Mouse (Mus musculus): ENCODE results near the gene Cntfr.
"Not testable (repeated sequence)": the region's sequence is repeated elsewhere in the genome, so short reads cannot be mapped to it uniquely, and the experiment has no call there.

The Cntfr gene

DNA sequence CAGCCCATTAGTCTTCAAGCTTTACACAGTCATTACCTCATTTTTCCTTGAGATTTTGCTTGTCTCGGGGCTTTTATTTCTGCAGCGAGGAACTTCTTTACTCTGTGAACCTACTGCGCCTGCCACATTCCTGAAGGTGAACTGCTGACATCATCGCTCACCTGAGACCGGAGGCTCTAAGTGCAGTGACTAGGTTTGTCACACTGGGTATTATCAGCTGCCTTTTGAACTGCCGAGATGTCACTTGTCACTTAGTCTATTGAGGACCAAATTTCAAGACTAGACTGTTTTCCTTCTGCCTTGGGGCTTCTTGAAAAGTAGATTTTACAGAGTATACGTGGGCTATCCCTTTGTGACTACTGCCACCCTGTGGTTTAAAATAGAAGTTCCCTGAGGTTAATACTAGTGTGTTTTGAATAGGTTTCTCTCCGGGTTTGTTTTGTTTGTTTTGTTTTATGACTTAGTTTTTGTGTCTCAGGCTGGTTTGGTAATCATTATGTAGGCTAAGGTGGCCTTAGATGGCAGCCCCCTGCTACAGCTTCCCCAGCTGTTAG lies 11.4 kb upstream of the Cntfr start:
- DNase-seq: peak in 1 of 2 experiments; percentile 42

DNA sequence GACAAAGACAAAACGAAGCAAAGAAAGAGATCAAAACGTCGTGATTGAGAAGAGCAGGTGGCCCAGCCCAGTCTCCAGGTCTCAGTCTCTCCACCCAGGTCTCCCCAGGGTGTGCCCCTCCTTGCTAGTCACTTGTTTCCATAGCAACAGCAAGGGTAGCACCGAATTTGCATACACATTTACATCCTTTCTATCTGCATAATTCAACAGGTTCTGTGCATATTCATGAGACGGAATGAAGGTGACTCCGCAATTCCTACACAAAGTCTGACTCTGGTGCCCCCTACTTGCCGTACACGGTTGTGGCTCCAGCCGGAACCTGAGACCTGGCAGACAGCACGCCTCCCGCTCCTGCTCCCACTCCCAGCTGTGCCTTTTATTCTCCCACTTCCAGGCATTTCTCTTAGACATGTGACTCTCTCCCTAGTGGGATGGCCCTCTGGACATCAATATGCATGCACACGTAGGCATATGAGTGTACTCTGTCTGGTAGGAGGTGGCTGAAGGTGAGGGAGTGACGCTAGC lies 10.2 kb upstream of the Cntfr start:
- peak; percentile 66 to 69 for DNase-seq

DNA sequence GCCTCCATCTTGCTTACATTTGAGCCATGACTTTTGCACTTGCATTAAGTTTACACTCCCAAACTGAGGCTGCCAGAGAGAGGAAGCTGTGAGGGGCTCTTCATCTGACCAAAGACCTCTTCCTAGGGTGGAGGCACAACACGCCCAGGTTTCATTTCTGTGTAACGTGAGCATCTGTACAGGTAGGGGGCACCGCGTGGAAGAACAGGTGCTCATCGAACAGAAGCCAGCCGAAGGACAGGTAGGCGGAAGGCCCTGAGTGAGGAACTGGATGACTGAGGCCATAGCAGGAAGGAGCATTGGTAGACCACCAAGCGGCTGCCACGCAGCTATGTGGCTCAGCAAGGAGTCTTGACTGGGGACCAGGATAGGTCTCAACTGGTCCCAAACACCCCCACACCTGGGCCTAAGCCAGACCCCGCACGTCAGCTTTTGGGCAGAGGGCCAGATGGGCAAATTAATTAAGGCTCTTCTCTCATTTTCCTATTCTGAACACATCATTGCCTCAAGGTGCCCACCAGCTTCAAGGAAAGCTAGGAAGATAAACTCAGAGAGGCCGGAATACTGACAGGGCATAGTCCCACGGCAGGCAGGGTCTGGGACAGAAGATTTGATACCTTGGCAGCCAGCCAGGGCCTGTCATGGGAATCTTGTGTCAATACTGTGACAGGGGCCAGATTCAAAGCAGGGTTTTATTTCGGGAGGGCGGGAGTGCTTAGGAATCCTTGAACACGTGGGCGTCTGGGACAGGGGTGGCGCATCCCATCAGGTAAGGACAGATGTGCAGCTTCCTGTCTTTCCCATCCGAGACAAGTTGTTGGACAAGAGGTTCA lies 9.2 kb upstream of the Cntfr start:
- DNase-seq: no peak

DNA sequence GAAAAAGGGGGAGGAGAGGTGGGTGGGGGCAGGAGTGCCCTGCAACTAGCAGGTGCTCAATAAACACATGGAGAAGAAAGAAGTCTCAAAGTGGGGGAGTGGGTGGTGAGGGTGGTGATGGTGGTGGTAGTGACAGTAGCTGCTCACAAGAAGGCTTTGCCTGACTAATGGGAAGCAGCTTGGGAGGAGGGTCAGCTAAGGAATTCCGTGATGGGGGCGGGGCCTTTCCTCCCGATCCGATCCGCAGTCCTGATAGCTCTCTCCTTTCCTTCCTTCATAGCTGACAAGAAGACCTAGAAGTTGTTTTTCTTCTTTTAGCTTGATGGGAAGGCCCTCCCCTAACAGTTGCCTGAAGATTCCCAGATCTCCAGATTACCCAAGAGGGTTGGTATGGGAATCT lies 7.8 kb upstream of the Cntfr start:
- no peak for DNase-seq

DNA sequence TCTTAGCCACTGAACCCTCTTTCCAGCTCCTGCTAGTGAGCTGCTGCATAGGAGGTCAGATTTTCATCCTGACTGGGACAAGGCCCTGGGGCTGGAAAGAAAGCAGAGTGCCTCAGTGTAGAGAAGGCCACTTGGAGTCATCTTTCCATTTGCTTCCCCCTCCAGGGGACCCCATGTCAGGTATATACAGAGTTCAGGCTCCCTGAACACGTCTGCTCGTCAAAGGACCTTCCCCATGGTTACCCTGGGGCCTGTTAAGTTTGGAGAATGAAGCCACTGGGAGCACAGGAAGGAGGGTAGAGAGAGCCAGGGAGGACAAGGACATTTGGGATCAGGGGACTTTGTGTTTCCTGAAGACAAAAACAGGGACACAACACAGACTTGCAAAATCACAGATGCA lies 5.3 kb upstream of the Cntfr start:
- not testable (repeated sequence) for DNase-seq

DNA sequence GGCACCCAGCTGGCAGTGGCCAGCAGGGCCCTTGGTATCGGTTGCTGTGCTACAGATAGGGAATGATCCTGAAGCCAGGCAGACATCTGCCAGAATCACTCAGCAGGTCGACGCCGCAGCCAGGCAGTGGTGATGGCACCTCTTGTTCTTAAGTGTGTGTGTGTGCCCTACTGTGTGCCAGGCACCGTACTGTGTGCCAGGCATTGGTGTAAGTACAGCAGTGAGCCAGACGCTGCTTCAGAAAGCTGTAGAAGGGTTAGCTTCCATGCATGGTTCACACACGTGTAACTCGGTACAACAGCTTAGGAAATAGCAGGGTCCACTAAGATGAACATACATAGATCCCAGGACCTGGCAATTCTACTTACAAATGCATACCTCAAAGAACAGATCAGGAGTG lies 3.3 kb upstream of the Cntfr start:
- not testable (repeated sequence) for DNase-seq

DNA sequence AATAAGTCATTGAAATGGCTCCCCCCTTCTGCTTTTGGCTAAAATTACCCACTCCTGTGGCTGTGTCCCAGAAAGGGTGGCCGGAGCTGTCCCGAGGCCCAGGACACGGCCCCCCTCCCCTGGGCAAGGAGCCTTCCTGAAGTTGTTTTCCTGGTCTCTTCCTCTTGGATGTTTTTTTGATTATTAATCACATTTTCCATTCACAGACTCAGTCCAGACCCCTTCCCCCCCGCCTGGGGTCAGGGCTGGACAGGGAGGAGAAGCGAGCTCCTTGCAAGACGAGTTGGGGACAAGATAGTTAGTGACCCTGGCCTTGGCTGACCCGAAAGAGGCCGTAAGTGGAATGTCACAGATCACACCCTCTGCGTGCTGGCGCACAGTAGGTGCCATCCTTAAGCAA lies 2.9 kb upstream of the Cntfr start, which contains the start of gene Il11ra1:
Gene Il11ra1, plus strand, starts transcription at position 207 of the 400 bp plus-strand sequence.
- DNase-seq: not testable (repeated sequence)

DNA sequence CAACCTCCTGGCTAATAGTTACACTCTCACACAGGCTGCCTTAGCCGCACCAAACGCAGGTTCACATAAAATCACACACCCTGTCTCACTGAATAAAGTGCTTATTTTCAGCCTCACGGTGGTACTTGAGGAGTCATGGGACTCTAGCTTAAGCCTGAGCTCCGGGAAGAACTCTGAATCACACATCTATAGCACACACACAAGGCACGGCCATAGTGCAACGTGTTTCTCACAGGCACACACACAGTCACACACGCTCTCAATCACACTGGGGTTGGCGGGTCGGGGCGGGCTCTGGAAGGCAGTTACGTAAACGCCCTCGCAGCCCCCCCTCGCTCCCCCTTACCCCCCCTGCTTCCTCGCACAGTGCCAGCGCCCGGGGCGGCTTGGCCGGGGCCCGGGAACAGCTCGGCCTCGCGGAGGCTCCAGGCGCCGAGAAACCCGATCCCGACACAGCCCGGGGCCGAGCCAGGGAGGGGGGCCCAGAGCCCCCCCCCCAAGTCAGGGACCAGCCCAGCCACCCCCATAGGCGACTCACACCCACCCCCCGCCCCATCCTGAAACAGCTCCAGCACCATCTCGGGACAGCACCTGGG lies 1.6 kb upstream of the Cntfr start:
- peak in 1 of 2 experiments; percentile 62 for DNase-seq

DNA sequence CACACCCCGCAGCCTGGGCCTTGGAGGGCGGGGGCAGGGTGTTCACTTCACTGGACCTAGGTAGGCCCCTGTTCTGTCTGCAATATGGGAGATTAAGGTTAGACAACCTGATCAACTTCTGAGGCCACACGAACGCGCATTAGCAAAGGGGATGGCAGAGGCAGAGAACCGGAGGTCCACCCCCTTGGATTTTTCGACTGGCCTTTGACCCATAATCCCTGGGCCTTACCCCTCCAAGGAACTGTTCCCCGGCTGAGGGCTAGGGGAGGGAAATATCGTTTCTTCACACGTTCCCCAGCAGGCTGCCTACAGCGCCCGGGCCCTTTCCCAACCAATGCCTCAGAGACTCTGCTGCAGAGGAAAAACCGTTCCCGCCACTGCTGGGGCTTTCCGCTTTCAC lies 437 bp downstream of the Cntfr start:
- DNase-seq: not testable (repeated sequence)

DNA sequence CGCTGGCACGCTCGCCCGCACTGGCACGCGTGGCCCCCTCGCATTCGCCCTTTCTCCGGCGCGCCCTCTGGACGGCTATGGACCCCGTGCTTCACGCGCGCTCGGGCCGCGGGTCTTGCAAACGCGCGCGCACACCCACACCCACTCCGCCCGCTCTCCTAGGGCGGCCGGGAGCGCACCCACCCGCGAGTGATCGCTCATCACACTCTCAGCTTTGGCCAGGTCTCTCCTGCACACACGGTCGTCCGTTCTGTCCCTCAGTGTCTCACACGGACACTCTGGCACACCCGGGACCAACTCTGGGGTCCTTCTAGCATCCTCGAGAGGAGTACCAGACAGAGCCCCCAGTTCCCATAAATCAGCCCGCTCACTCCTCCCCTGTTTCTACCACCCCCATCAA lies 1.1 kb downstream of the Cntfr start:
- DNase-seq: not testable (repeated sequence)

DNA sequence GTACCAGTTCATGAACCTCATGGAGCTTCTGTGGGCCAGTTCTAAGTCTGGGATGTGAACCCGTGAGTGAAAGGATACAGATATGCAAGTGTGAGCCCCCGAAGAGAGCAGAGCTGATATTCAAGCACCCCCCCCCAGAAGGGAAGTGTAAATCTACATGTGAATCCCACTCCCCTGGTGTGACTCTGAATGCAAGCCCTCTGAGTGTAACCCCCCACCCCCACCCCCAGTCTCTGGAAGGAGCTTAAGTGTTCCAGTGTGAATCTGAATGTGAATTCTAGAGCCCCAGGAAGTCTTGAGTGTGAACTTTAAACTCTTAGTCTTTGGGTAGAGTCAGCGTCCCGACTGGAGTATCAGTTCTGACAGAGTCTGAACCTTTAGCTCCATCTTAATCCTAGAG lies 3.4 kb downstream of the Cntfr start:
- DNase-seq: not testable (repeated sequence)

DNA sequence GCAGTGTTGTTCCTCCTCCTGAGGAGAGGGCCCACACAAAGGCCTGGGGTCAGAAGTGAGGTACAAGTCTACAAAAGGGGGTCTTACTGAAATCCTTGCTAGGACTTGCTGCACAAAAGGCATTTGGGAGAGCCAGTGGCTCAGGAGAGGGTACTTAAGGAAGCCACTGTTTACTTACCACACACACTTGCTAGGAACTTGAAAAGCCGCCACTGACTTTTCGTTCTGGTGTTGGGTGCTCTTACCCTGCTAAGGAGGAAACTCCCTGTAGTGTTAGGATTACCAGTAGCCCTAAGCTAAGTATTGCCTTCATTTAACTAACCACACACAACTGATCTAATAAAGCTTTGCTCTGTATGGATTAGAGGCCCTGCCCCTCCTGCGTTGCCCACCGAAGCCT lies 6.9 kb downstream of the Cntfr start:
- DNase-seq: not testable (repeated sequence)

DNA sequence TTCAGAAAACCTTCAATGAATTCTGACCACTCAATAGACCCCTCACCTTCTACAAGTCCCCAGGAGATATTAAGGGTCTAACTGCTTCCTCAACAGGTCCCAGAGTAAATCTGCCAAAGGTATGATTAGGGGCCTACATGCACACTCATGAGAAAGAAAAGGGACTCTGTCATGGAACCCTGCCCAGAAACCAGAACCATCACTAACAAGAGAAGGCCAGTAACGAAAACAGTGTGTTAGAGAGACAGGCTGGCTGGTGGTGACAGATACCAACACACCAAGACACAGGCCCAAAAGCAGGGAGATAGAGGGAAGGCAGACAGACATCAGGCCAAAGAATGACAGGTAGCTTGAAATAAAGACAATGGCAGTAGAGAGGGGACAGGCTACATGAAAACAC lies 8.3 kb downstream of the Cntfr start:
- not testable (repeated sequence) for DNase-seq

DNA sequence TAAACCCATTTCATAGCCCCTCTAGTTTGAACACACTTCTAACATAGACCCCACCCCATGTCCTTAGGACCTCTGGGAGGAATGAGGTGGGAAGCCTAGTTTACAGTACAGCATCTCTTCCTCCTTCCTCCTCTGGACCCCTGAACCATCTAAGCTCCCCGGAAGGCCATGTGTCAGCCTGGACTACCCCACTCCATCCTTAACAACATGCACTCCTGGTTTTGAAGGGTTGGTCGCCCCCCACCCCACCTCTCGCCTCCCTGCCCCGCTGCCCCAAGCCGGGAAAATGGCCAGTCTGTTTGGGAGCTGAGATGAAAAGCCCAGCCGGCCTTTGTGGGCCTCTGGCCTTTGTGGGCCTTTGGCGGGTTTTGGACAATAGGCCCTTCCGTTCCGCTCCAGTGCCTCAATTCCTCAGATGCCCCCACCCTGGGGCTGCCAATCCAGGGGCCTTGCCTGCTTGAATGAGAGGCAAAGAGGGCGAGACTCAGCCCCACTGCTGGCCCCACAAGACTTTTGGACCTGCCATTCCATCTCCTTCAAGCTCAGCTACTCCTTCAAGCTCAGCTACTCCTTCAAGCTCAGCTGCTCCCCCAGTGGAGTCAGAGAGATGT lies 10.9 kb downstream of the Cntfr start:
- not testable (repeated sequence) for DNase-seq

DNA sequence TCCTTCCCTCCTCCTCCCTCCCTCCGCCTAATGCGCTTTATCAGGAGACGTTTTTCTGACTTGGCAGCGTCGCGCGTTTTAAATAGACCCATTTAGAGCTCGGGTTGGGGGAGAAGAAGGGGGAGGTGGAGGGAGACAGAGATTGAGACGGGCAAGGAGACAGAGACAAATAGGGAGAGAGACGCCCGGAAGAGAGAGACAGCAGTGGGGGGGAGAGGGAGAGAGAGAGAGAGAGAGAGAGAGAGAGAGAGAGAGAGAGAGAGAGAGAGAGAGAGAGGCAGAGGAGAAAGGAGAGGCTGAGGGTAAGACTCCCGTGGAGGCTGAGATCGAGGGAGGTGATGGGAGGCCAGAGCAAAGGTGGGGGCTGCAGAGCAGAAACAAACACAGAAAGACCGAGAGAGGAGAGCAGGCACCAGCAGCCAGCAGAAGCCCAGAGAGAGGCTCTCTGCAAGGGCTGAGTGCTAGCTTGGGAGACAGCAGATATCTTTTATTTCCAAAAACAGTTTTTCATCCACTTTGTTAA lies 11.9 kb downstream of the Cntfr start:
- not testable (repeated sequence) for DNase-seq

DNA sequence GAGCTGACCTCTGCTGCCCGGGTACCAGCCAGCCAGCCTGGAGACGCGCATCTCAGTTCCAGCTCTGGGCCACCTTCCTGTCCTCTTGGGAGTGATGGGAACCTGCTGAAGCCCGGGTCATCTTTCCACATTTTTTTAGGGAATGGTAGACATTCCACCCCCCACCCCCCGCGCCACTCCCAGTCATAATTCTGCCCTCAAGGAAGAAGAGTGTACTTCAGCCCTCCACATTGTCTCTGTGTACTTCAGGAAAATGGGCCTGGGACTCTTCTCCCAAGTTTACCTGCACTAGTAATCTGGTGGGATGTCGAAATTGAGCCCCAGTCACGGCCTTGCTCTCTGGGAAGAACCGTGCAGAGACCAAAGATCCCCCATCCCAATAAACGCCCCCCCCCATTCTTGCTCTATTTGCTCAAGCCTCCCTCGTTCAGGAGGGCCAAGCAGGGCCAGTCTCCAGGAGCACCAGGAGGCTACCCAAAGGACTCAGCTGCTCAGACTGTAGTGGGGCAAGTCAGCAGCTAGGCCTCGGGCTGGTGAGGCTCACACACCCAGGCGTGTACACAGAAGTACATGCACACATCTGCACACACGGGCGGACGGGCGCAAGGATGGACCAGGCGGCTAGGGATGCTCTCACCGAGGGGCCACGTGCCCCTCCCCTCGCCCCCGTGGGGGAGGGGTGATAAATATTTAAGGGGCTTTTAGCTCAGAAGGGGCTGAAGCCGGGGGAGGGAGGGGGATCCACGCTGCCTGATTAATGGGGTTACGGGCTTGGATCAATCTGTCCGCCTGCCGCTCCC lies 12.6 kb downstream of the Cntfr start:
- not testable (repeated sequence) for DNase-seq

DNA sequence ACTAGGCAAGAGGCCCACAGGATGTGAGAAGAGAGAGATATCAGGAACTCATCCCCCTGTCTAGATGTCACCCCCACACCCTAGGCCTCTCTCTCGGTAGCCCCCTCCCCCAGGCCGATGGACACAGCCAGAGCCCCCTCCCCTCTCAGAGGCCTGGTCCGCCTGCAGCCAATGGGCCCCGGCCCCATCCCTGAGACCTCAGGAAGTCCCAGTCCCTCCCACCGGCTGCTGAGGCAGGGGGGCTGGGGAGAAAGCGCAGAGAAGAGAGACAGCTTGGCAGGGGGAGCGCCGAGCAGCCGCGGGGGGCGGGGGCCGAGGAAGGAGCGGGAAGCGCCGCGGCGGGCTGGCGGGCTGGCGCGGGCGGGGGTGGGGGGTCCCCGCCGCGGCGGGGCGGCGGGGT lies 13.6 kb downstream of the Cntfr start:
- not testable (repeated sequence) for DNase-seq

DNA sequence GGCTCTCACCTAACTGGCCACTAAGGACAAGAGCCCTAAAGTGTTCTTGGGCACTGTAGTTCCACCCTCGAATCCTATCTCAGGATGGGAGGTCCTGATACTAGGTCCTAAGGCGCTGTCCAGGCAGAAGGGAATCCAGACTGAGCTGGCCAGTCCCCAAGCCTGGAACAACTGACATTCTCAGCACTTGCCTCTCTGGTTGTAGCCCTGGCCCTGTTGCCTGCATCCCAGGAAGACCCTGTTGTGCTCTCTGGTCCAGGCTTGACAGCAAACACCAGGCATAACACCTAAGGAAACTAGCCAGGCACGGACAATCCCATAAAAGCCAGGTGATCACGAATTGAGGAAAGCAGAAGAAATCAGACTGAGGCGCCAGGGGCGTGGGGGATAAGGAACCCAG lies 14.1 kb downstream of the Cntfr start:
- no peak for DNase-seq

DNA sequence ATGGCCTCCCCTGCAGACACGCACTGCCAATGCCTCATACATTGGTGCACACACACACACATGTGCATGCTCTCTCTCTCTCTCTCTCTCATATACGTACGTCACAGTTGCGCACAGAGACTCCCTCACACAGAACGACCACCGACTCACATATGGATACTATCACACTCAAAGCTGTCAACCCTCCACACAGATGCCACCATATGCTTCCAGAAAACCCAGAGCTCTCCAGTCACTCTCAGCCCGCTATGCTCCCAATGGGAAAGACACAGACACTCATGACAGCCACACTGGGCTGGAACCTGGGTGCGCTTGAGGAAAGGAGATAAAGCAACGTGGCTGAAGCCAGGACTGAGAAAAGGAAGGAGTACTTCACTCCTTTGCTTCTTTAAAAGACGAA lies 14.9 kb downstream of the Cntfr start:
- no peak for DNase-seq

DNA sequence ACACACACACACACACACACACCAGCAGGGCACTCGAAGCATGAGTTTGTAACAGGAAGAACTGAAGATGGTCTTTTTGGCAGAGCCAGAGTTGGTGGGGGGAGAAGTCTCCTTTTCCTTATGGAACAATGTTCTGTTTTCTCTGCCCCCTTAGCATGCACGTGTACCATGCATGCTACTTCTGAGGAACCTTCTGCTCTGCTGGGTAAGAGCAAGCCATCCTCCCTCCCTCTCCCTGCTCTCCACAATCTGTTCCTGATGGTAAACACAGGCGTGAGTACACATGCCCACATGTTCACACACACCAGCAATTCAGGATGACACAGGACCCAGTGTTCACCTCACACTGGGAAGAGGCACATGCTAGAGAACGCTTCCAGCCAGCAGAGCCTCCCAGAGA lies 15.7 kb downstream of the Cntfr start:
- no peak for DNase-seq

DNA sequence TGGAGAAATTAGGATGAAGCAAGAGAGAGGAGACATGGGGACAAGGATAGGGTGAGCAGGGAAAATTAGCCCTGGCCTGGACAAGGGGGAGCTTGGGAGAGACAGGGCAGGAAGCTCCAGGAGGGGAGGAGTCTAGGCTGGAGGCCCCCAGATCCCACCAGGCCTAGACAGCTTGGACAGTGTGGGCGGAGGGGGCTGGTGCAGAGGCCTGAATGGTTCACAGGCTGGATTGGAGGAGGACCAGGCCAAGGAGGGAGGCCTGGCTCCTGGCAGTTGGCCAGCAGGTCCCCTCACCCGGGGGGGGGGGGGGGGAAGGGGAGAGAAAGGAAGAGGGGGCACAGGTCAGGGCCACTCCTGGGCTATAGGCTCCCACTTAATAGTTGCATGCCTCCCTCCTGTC lies 17.6 kb downstream of the Cntfr start:
- DNase-seq: no peak

DNA sequence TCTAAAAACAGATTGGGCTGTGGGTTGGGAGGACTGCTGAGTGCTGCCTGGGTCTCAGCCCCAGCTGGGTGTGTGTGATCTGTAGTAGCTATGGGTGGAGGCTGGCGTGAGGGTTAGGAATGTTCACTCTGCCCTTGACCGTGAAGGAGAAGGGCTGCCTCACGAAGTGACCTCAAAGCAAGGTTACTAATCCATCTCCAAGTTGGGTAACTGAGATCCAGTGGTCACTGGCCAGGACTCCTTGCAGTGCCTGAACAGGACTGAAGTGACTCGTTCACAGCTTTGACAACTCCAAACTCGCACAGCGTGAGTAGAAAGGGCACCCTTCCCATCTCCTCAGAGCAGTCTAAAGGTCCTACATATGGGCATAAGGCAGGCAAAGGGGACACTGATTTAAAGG lies 18.0 kb downstream of the Cntfr start:
- no peak for DNase-seq
